Mouse (Mus musculus): ENCODE data around the gene Bend7. TPM values are rescaled to one million over a fixed set of nuclear protein-coding genes. Genes with fewer than 3 reads are reported as not detected.

Bend7 gene
- polyA plus RNA-seq, 1 experiment from 2014 or later = 6.8 TPM

GRCm38 (mm10) chr2:4787223-4787622, 69.6 kb downstream of the Bend7 start:
- DNase-seq (peak; percentile 46), ATAC-seq (ENCODE audit: low FRiP score, low TSS enrichment) (peak; percentile 58; the same call in 1 of the 2 replicates)
- WGBS = 15% methylated on average over 7 of the region's 7 CpGs
- Histone ChIP-seq H3K27me3 (ENCODE audit: control insufficient read depth, insufficient read depth, low read length) (no peaks in the 10 kb centered on the region), H3K4me1 (ENCODE audit: control insufficient read depth, insufficient read depth, low read length) (peaks cover 10% of the 10 kb centered on the region), H3K4me3 (replicated peaks; ENCODE audit: low read depth, low read length) (no peak overlapping the region), H3K36me3 (ENCODE audit: control insufficient read depth, insufficient read depth, low read length) (no peaks in the 10 kb centered on the region), H3K4me2 (ENCODE audit: low read length) (no peak overlapping the region), H3K9ac (replicated peaks; ENCODE audit: low read length) (no peak overlapping the region), H3K9me3 (ENCODE audit: control insufficient read depth, low read length) (no peaks in the 10 kb centered on the region), H3K27ac (replicated peaks; ENCODE audit: low read depth, low read length) (no peak overlapping the region)

GRCm38 (mm10) chr2:4791646-4792045, 74.0 kb downstream of the Bend7 start:
- H3K27me3 ChIP-seq (ENCODE audit: control insufficient read depth, insufficient read depth, low read length) = no peaks in the 10 kb centered on the region
- no peak for DNase-seq
- H3K27ac ChIP-seq (replicated peaks; ENCODE audit: low read depth, low read length) = no peak overlapping the region
- no peak overlapping the region for H3K4me2 ChIP-seq (ENCODE audit: low read length)
- 95% methylated on average over 8 of the region's 8 CpGs for WGBS
- H3K4me3 ChIP-seq (replicated peaks; ENCODE audit: low read depth, low read length) = no peak overlapping the region
- no peaks in the 10 kb centered on the region for H3K36me3 ChIP-seq (ENCODE audit: control insufficient read depth, insufficient read depth, low read length)
- H3K4me1 ChIP-seq (ENCODE audit: control insufficient read depth, insufficient read depth, low read length) = peaks cover 10% of the 10 kb centered on the region
- H3K9ac ChIP-seq (replicated peaks; ENCODE audit: low read length) = no peak overlapping the region
- no peaks in the 10 kb centered on the region for H3K9me3 ChIP-seq (ENCODE audit: control insufficient read depth, low read length)
- ATAC-seq (ENCODE audit: low FRiP score, low TSS enrichment) = no peak

GRCm38 (mm10) chr2:4792554-4792953, 74.9 kb downstream of the Bend7 start:
- no peak overlapping the region for H3K9ac ChIP-seq (replicated peaks; ENCODE audit: low read length)
- WGBS = 88% methylated on average over 4 of the region's 4 CpGs
- no peak overlapping the region for H3K4me3 ChIP-seq (replicated peaks; ENCODE audit: low read depth, low read length)
- ATAC-seq (ENCODE audit: low FRiP score, low TSS enrichment) (no peak), DNase-seq (no peak)
- no peaks in the 10 kb centered on the region for H3K9me3 ChIP-seq (ENCODE audit: control insufficient read depth, low read length)
- H3K27ac ChIP-seq (replicated peaks; ENCODE audit: low read depth, low read length) = no peak overlapping the region
- no peak overlapping the region for H3K4me2 ChIP-seq (ENCODE audit: low read length)
- H3K27me3 ChIP-seq (ENCODE audit: control insufficient read depth, insufficient read depth, low read length) = no peaks in the 10 kb centered on the region
- no peaks in the 10 kb centered on the region for H3K36me3 ChIP-seq (ENCODE audit: control insufficient read depth, insufficient read depth, low read length)
- H3K4me1 ChIP-seq (ENCODE audit: control insufficient read depth, insufficient read depth, low read length) = peaks cover 3% of the 10 kb centered on the region; the same call in 1 of the 2 replicates

- Histone ChIP-seq H3K4me3 (replicated peaks; ENCODE audit: low read depth, low read length) (no peak overlapping the region; the same call in 1 of the 2 replicates), H3K4me2 (ENCODE audit: low read length) (peak overlapping the region; percentile 30), H3K9me3 (ENCODE audit: control insufficient read depth, low read length) (no peaks in the 10 kb centered on the region), H3K36me3 (ENCODE audit: control insufficient read depth, insufficient read depth, low read length) (no peaks in the 10 kb centered on the region), H3K27ac (replicated peaks; ENCODE audit: low read depth, low read length) (no peak overlapping the region; the same call in 1 of the 2 replicates), H3K9ac (replicated peaks; ENCODE audit: low read length) (no peak overlapping the region), H3K27me3 (ENCODE audit: control insufficient read depth, insufficient read depth, low read length) (no peaks in the 10 kb centered on the region), H3K4me1 (ENCODE audit: control insufficient read depth, insufficient read depth, low read length) (no peaks in the 10 kb centered on the region)
- DNase-seq = peak; percentile 74
- WGBS = 49% methylated on average over 18 of the region's 18 CpGs
- ATAC-seq (ENCODE audit: low FRiP score, low TSS enrichment) = no peak
Observed at GRCm38 (mm10) chr2:4802395-4803176, 85.0 kb downstream of the Bend7 start.

- H3K36me3 ChIP-seq (ENCODE audit: control insufficient read depth, insufficient read depth, low read length) = no peaks in the 10 kb centered on the region
- H3K4me2 ChIP-seq (ENCODE audit: low read length) = no peak overlapping the region
- peaks cover 7% of the 10 kb centered on the region for H3K4me1 ChIP-seq (ENCODE audit: control insufficient read depth, insufficient read depth, low read length)
- H3K9me3 ChIP-seq (ENCODE audit: control insufficient read depth, low read length) = no peaks in the 10 kb centered on the region
- ATAC-seq (ENCODE audit: low FRiP score, low TSS enrichment) (no peak), DNase-seq (no peak)
- H3K4me3 ChIP-seq (replicated peaks; ENCODE audit: low read depth, low read length) = no peak overlapping the region
- H3K27ac ChIP-seq (replicated peaks; ENCODE audit: low read depth, low read length) = no peak overlapping the region
- H3K9ac ChIP-seq (replicated peaks; ENCODE audit: low read length) = no peak overlapping the region
- WGBS = 43% methylated on average over 5 of the region's 5 CpGs
- no peaks in the 10 kb centered on the region for H3K27me3 ChIP-seq (ENCODE audit: control insufficient read depth, insufficient read depth, low read length)
Observed at GRCm38 (mm10) chr2:4816308-4816707, 98.7 kb downstream of the Bend7 start.

GRCm38 (mm10) chr2:4817678-4818077, 100.0 kb downstream of the Bend7 start:
- peak overlapping the region; percentile 16; the same call in 1 of the 2 replicates for H3K9ac ChIP-seq (replicated peaks; ENCODE audit: low read length)
- H3K27me3 ChIP-seq (ENCODE audit: control insufficient read depth, insufficient read depth, low read length) = no peaks in the 10 kb centered on the region
- H3K4me3 ChIP-seq (replicated peaks; ENCODE audit: low read depth, low read length) = no peak overlapping the region
- H3K4me1 ChIP-seq (ENCODE audit: control insufficient read depth, insufficient read depth, low read length) = peaks cover 7% of the 10 kb centered on the region
- WGBS = 4% methylated on average over 10 of the region's 10 CpGs
- no peaks in the 10 kb centered on the region for H3K9me3 ChIP-seq (ENCODE audit: control insufficient read depth, low read length)
- H3K4me2 ChIP-seq (ENCODE audit: low read length) = peak overlapping the region; percentile 33
- no peaks in the 10 kb centered on the region for H3K36me3 ChIP-seq (ENCODE audit: control insufficient read depth, insufficient read depth, low read length)
- no peak for ATAC-seq (ENCODE audit: low FRiP score, low TSS enrichment)
- no peak for DNase-seq
- H3K27ac ChIP-seq (replicated peaks; ENCODE audit: low read depth, low read length) = no peak overlapping the region

GRCm38 (mm10) chr2:4820230-4820629, 102.6 kb downstream of the Bend7 start:
- DNase-seq = no peak
- Histone ChIP-seq H3K4me1 (ENCODE audit: control insufficient read depth, insufficient read depth, low read length) (peaks cover 7% of the 10 kb centered on the region), H3K9me3 (ENCODE audit: control insufficient read depth, low read length) (no peaks in the 10 kb centered on the region), H3K4me3 (replicated peaks; ENCODE audit: low read depth, low read length) (no peak overlapping the region), H3K4me2 (ENCODE audit: low read length) (no peak overlapping the region), H3K36me3 (ENCODE audit: control insufficient read depth, insufficient read depth, low read length) (no peaks in the 10 kb centered on the region), H3K27ac (replicated peaks; ENCODE audit: low read depth, low read length) (no peak overlapping the region), H3K27me3 (ENCODE audit: control insufficient read depth, insufficient read depth, low read length) (no peaks in the 10 kb centered on the region), H3K9ac (replicated peaks; ENCODE audit: low read length) (no peak overlapping the region)
- ATAC-seq (ENCODE audit: low FRiP score, low TSS enrichment) = no peak
- WGBS = 84% methylated on average over 3 of the region's 3 CpGs

GRCm38 (mm10) chr2:4824067-4824466, 106.4 kb downstream of the Bend7 start:
- no peak overlapping the region for H3K9ac ChIP-seq (replicated peaks; ENCODE audit: low read length)
- no peaks in the 10 kb centered on the region for H3K4me1 ChIP-seq (ENCODE audit: control insufficient read depth, insufficient read depth, low read length)
- H3K4me3 ChIP-seq (replicated peaks; ENCODE audit: low read depth, low read length) = no peak overlapping the region
- DNase-seq = no peak
- no peaks in the 10 kb centered on the region for H3K27me3 ChIP-seq (ENCODE audit: control insufficient read depth, insufficient read depth, low read length)
- H3K36me3 ChIP-seq (ENCODE audit: control insufficient read depth, insufficient read depth, low read length) = no peaks in the 10 kb centered on the region
- WGBS = 73% methylated on average over 9 of the region's 9 CpGs
- no peak for ATAC-seq (ENCODE audit: low FRiP score, low TSS enrichment)
- no peaks in the 10 kb centered on the region for H3K9me3 ChIP-seq (ENCODE audit: control insufficient read depth, low read length)
- no peak overlapping the region for H3K27ac ChIP-seq (replicated peaks; ENCODE audit: low read depth, low read length)
- no peak overlapping the region for H3K4me2 ChIP-seq (ENCODE audit: low read length)

- Histone ChIP-seq H3K4me3 (replicated peaks; ENCODE audit: low read depth, low read length) (no peak overlapping the region), H3K27me3 (ENCODE audit: control insufficient read depth, insufficient read depth, low read length) (no peaks in the 10 kb centered on the region), H3K27ac (replicated peaks; ENCODE audit: low read depth, low read length) (no peak overlapping the region), H3K4me1 (ENCODE audit: control insufficient read depth, insufficient read depth, low read length) (no peaks in the 10 kb centered on the region), H3K9me3 (ENCODE audit: control insufficient read depth, low read length) (no peaks in the 10 kb centered on the region), H3K9ac (replicated peaks; ENCODE audit: low read length) (no peak overlapping the region), H3K36me3 (ENCODE audit: control insufficient read depth, insufficient read depth, low read length) (no peaks in the 10 kb centered on the region), H3K4me2 (ENCODE audit: low read length) (no peak overlapping the region)
- WGBS = 83% methylated on average over 5 of the region's 5 CpGs
- DNase-seq (no peak), ATAC-seq (ENCODE audit: low FRiP score, low TSS enrichment) (no peak)
Observed at GRCm38 (mm10) chr2:4828032-4828431, 110.4 kb downstream of the Bend7 start.
